Mouse (Mus musculus): ENCODE measurements around the gene Spata31d1d. TPM values are rescaled to one million over a fixed set of nuclear protein-coding genes. Genes with fewer than 3 reads are reported as not detected.

The Spata31d1d gene
- polyA plus RNA-seq, 1 experiment from 2014 or later = not detected

DNA sequence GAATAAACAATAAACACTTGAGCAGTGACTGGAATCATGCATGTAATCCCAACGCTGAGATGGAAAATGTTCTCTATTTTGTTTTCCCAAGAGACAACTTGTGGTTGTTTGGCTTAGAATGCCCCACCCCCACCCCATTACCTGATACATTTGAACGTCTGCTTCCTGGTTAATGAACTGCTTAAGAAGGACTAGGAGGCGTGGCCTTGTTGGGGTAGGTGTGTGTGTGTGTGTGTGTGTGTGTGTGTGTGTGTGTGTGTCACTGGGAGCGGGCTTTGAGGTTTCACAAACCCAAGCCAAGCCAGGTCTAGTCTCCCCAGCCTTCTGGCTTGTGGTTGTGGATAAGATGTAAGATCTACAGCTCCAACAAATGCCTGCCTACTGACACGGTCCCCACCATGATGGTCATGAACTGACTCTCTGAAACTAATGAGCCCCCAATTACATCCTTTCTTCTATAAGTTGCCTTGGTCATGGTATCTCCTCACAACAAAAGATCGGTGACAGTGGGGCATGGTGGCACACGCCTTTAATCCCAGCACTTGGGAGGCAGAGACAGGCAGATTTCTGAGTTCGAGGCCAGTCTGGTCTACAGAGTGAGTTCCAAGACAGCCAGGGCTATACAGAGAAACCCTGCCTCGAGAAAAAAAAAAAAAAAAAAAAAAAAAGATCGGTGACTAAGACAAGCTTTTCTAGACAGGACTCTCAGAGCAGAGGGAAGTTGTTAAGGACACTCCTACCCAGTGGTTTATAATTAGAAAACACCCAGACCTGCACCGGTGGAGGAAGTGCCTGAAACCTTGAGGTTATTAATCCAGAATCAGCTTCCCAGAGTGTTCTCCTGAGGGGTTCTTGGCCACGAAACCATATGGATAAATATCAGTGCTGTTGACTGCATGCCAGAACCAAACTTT lies 55.0 kb downstream of the Spata31d1d start:
- H3K4me1 ChIP-seq = peaks cover 17% of the 10 kb centered on the region
- H3K9me3 ChIP-seq = no peaks in the 10 kb centered on the region
- H3K36me3 ChIP-seq = no peaks in the 10 kb centered on the region
- no peak overlapping the region for H3K4me2 ChIP-seq
- H3K9ac ChIP-seq = no peak overlapping the region
- 69% methylated on average over 12 of the region's 12 CpGs for whole genome bisulfite sequencing
- no peaks in the 10 kb centered on the region for H3K27me3 ChIP-seq
- H3K27ac ChIP-seq = no peak overlapping the region
- no peak for ATAC-seq (ENCODE audit: insufficient number of reproducible peaks, insufficient read depth, low FRiP score, low TSS enrichment, low read depth)
- H3K4me3 ChIP-seq = no peak overlapping the region

Other genes with a start within 250 kb of the Spata31d1d start
- gene Agtpbp1, start 146.5 kb downstream of the Spata31d1d start, polyA plus RNA-seq (2015; fragmentation: Nextera tagmentation; extraction: Ambion mirVana) = 17.6 and 18.0 TPM in 2 replicates
- gene Naa35, start 146.5 kb downstream of the Spata31d1d start, polyA plus RNA-seq (2015; fragmentation: Nextera tagmentation; extraction: Ambion mirVana) = 112 and 120 TPM in 2 replicates
- 44.7 and 46.0 TPM in 2 replicates for gene Golm1, start 55.9 kb downstream of the Spata31d1d start, polyA plus RNA-seq (2015; fragmentation: Nextera tagmentation; extraction: Ambion mirVana)
- gene 4921517D22Rik, start 37.6 kb downstream of the Spata31d1d start, polyA plus RNA-seq (2015; fragmentation: Nextera tagmentation; extraction: Ambion mirVana) = not detected in 2 replicates
- 0.04 and 0.20 TPM in 2 replicates for gene Spata31d1a, start 21.4 kb downstream of the Spata31d1d start, polyA plus RNA-seq (2015; fragmentation: Nextera tagmentation; extraction: Ambion mirVana)
- gene Spata31d1b, start 19.5 kb downstream of the Spata31d1d start, polyA plus RNA-seq (2015; fragmentation: Nextera tagmentation; extraction: Ambion mirVana) = not detected in 2 replicates
- gene 1700014D04Rik, start 15.0 kb upstream of the Spata31d1d start, polyA plus RNA-seq (2015; fragmentation: Nextera tagmentation; extraction: Ambion mirVana) = not detected in 2 replicates
- 115 and 116 TPM in 2 replicates for gene Isca1, start 38.1 kb upstream of the Spata31d1d start, polyA plus RNA-seq (2015; fragmentation: Nextera tagmentation; extraction: Ambion mirVana)
- gene Gm49354, start 50.5 kb upstream of the Spata31d1d start, polyA plus RNA-seq (2015; fragmentation: Nextera tagmentation; extraction: Ambion mirVana) = not detected in 2 replicates
- gene Tut7, start 91.4 kb upstream of the Spata31d1d start, polyA plus RNA-seq (2015; fragmentation: Nextera tagmentation; extraction: Ambion mirVana) = 51.8 and 54.2 TPM in 2 replicates

Measured in embryonic facial prominence, embryonic 13.5 days (tissue).